Mouse (Mus musculus) fibroblast of lung, adult 2 months (primary cell): ENCODE results near the gene Uba2.
"Not testable (repeated sequence)": the region's sequence is repeated elsewhere in the genome, so short reads cannot be mapped to it uniquely, and the experiment has no call there.

ENCODE experiments used
- DNase-seq: peaks from one replicate; pipeline ENCODE4 v3.0.0-alpha.2; 2011; ENCODE audit warnings: low read depth

The Uba2 gene

GRCm38 (mm10) chr7:34166850-34167249, 2.5 kb downstream of the Uba2 start:
- no peak for DNase-seq

GRCm38 (mm10) chr7:34165999-34166398, 3.4 kb downstream of the Uba2 start:
- no peak for DNase-seq

GRCm38 (mm10) chr7:34164671-34165070, 4.7 kb downstream of the Uba2 start:
- DNase-seq = no peak

GRCm38 (mm10) chr7:34159167-34159566, 10.2 kb downstream of the Uba2 start:
- DNase-seq = no peak

GRCm38 (mm10) chr7:34157994-34158393, 11.4 kb downstream of the Uba2 start:
- no peak for DNase-seq

GRCm38 (mm10) chr7:34147193-34147592, 22.2 kb downstream of the Uba2 start:
- DNase-seq = no peak

- DNase-seq = no peak
Measured at GRCm38 (mm10) chr7:34141123-34141522, 28.3 kb downstream of the Uba2 start.

GRCm38 (mm10) chr7:34139493-34139892, 29.9 kb downstream of the Uba2 start:
- DNase-seq = no peak

GRCm38 (mm10) chr7:34134336-34134735, 35.1 kb downstream of the Uba2 start:
- DNase-seq = no peak

- no peak for DNase-seq
Measured at GRCm38 (mm10) chr7:34133117-34133762, 36.2 kb downstream of the Uba2 start, which contains the start of gene Wtip. Wtip (minus strand) TSS chr7:34133268.

GRCm38 (mm10) chr7:34132355-34133079, 36.9 kb downstream of the Uba2 start:
- no peak for DNase-seq

- DNase-seq = no peak
Measured at GRCm38 (mm10) chr7:34131959-34132354, 37.4 kb downstream of the Uba2 start.

GRCm38 (mm10) chr7:34131118-34131517, 38.3 kb downstream of the Uba2 start:
- DNase-seq = peak; percentile 84

- DNase-seq = no peak
Measured at GRCm38 (mm10) chr7:34126291-34126690, 43.1 kb downstream of the Uba2 start.

GRCm38 (mm10) chr7:34125346-34125745, 44.1 kb downstream of the Uba2 start:
- no peak for DNase-seq

- peak; percentile 35 for DNase-seq
Measured at GRCm38 (mm10) chr7:34122987-34123720, 46.2 kb downstream of the Uba2 start.

- not testable (repeated sequence) for DNase-seq
Measured at GRCm38 (mm10) chr7:34120636-34121035, 48.8 kb downstream of the Uba2 start.

GRCm38 (mm10) chr7:34116601-34117000, 52.8 kb downstream of the Uba2 start:
- no peak for DNase-seq

GRCm38 (mm10) chr7:34109190-34109589, 60.2 kb downstream of the Uba2 start:
- no peak for DNase-seq

GRCm38 (mm10) chr7:34101276-34101675, 68.1 kb downstream of the Uba2 start:
- no peak for DNase-seq

GRCm38 (mm10) chr7:34100002-34100401, 69.4 kb downstream of the Uba2 start:
- no peak for DNase-seq

- no peak for DNase-seq
Measured at GRCm38 (mm10) chr7:34094911-34095481, 74.4 kb downstream of the Uba2 start, which contains the start of gene Scgb1b30. Scgb1b30 (plus strand) TSS chr7:34095431.
